Mouse (Mus musculus) CH12.LX (cell line): ENCODE results near the gene Dgkz. TPM values are rescaled to one million over a fixed set of nuclear protein-coding genes. Genes with fewer than 3 reads are reported as not detected.

Source experiments
- DNase-seq: peaks from one replicate; pipeline ENCODE4 v3.0.0-alpha.2; 2013; ENCODE audit errors: extremely low read depth
- H3K27ac ChIP-seq: 2 replicates; pipeline ENCODE4 v1.5.1; 2012; ENCODE audit warnings: low read depth, mild to moderate bottlenecking, control low read depth, moderate library complexity; ENCODE audit not compliant: insufficient read depth
- H3K27me3 ChIP-seq: replicated peaks from 2 replicates; pipeline ENCODE3; 2012; ENCODE audit warnings: inconsistent platforms
- H3K36me3 ChIP-seq, 2 experiments: replicated peaks in 1 of 2; 2 replicates each; pipeline versions ENCODE3 to v1.6.1; 2012; ENCODE audit warnings: inconsistent platforms in 1 of 2, low read length in 1 of 2, mild to moderate bottlenecking in 1 of 2, mixed read lengths in 1 of 2, moderate library complexity in 1 of 2; ENCODE audit not compliant: control insufficient read depth in 1 of 2, insufficient read depth in 1 of 2
- H3K4me1 ChIP-seq, 2 experiments: 2 replicates each; pipeline ENCODE4 v1.6.1; 2012; ENCODE audit warnings: inconsistent platforms in 1 of 2, moderate library complexity in 1 of 2; ENCODE audit not compliant: insufficient read depth in 2 of 2, control insufficient read depth in 1 of 2
- H3K4me2 ChIP-seq: 2 replicates; pipeline ENCODE4 v1.6.1; 2012; ENCODE audit warnings: low read depth, mild to moderate bottlenecking, control low read depth; ENCODE audit not compliant: poor library complexity, insufficient read depth, severe bottlenecking
- H3K4me3 ChIP-seq, 3 experiments: fragments of 150-350 bp in 1 of 3; sonication (generic) in 1 of 3; replicated peaks in 1 of 3; 2 replicates each; pipeline versions ENCODE3 to v1.5.1; 2011 to 2012; ENCODE audit warnings: low read depth in 2 of 3, low read length in 2 of 3, mild to moderate bottlenecking in 2 of 3, moderate library complexity in 2 of 3, control low read depth in 1 of 3, improper control_type of control experiment in 1 of 3, inconsistent platforms in 1 of 3, mixed read lengths in 1 of 3; ENCODE audit not compliant: poor library complexity in 1 of 3
- H3K79me2 ChIP-seq: replicated peaks from 2 replicates; pipeline ENCODE4 v1.6.1; 2012; ENCODE audit warnings: mild to moderate bottlenecking, moderate library complexity; ENCODE audit not compliant: control insufficient read depth, poor library complexity, insufficient read depth, severe bottlenecking; ENCODE audit errors: extremely low read depth
- H3K9ac ChIP-seq: 2 replicates; pipeline ENCODE4 v1.6.1; 2012; ENCODE audit warnings: low read depth, mild to moderate bottlenecking, control low read depth, moderate library complexity; ENCODE audit not compliant: insufficient read depth
- H3K9me3 ChIP-seq: replicated peaks from 2 replicates; pipeline ENCODE3; 2012; ENCODE audit warnings: low read length, inconsistent platforms, mixed read lengths
- CHD2 ChIP-seq: IDR thresholded peaks from 2 replicates; pipeline ENCODE4 v1.6.1; 2011; ENCODE audit warnings: low read length, improper control_type of control experiment
- GABPA ChIP-seq: IDR thresholded peaks from 2 replicates; pipeline ENCODE4 v1.6.1; 2012; ENCODE audit warnings: low read depth, low read length, improper control_type of control experiment, inconsistent platforms; ENCODE audit not compliant: insufficient replicate concordance
- IRF4 ChIP-seq: IDR thresholded peaks from 2 replicates; pipeline ENCODE4 v1.6.1; 2014; ENCODE audit warnings: low read depth, mild to moderate bottlenecking, inconsistent platforms, low read length, improper control_type of control experiment
- KAT2A ChIP-seq: IDR thresholded peaks from 2 replicates; pipeline ENCODE4 v1.6.1; 2012; ENCODE audit warnings: low read length, improper control_type of control experiment, inconsistent platforms; ENCODE audit not compliant: insufficient replicate concordance
- MAFK ChIP-seq: IDR thresholded peaks from 2 replicates; pipeline ENCODE4 v1.6.1; 2011; ENCODE audit warnings: low read length, improper control_type of control experiment; ENCODE audit not compliant: insufficient replicate concordance
- MAZ ChIP-seq: IDR thresholded peaks from 2 replicates; pipeline ENCODE4 v1.6.1; 2012; ENCODE audit warnings: low read depth, mild to moderate bottlenecking, inconsistent platforms, low read length, improper control_type of control experiment, moderate library complexity
- MXI1 ChIP-seq: IDR thresholded peaks from 2 replicates; pipeline ENCODE4 v1.6.1; 2011; ENCODE audit warnings: mild to moderate bottlenecking, low read depth, low read length, improper control_type of control experiment
- MYC ChIP-seq: IDR thresholded peaks from 2 replicates; pipeline ENCODE4 v1.6.1; 2011; ENCODE audit warnings: low read depth, mild to moderate bottlenecking, improper control_type of control experiment, low read length
- NELFE ChIP-seq: IDR thresholded peaks from 2 replicates; pipeline ENCODE4 v1.6.1; 2011; ENCODE audit warnings: low read depth, low read length, improper control_type of control experiment
- PAX5 ChIP-seq: IDR thresholded peaks from 2 replicates; pipeline ENCODE4 v1.6.1; 2012; ENCODE audit warnings: low read length, inconsistent platforms, mixed read lengths
- POLR2A ChIP-seq: IDR thresholded peaks from 2 replicates; pipeline ENCODE4 v1.6.1; 2011; ENCODE audit warnings: low read depth, mild to moderate bottlenecking, improper control_type of control experiment, low read length
- POLR2AphosphoS2 ChIP-seq: IDR thresholded peaks from 2 replicates; pipeline ENCODE4 v1.6.1; 2011; ENCODE audit warnings: low read depth, low read length, improper control_type of control experiment
- RAD21 ChIP-seq: IDR thresholded peaks from 2 replicates; pipeline ENCODE4 v1.6.1; 2011; ENCODE audit warnings: low read depth, mild to moderate bottlenecking, low read length, improper control_type of control experiment, moderate library complexity
- RCOR1 ChIP-seq: conservative IDR thresholded peaks from 2 replicates; pipeline ENCODE4 v1.6.1; 2012; ENCODE audit warnings: low read depth, mild to moderate bottlenecking, inconsistent platforms, low read length, improper control_type of control experiment
- SIN3A ChIP-seq: IDR thresholded peaks from 2 replicates; pipeline ENCODE4 v1.6.1; 2012; ENCODE audit warnings: low read length, improper control_type of control experiment, inconsistent platforms
- SMC3 ChIP-seq: IDR thresholded peaks from 2 replicates; pipeline ENCODE4 v1.6.1; 2011; ENCODE audit warnings: low read depth, low read length, improper control_type of control experiment
- TBP ChIP-seq: conservative IDR thresholded peaks from 2 replicates; pipeline ENCODE4 v1.6.1; 2011; ENCODE audit warnings: low read depth, low read length, improper control_type of control experiment
- TCF12 ChIP-seq: IDR thresholded peaks from 2 replicates; pipeline ENCODE4 v1.6.1; 2014; ENCODE audit warnings: low read depth, mild to moderate bottlenecking, inconsistent platforms, low read length, improper control_type of control experiment
- USF1 ChIP-seq: IDR thresholded peaks from 2 replicates; pipeline ENCODE4 v1.6.1; 2014; ENCODE audit warnings: low read depth, mild to moderate bottlenecking, inconsistent platforms, low read length, improper control_type of control experiment
- ZC3H11A ChIP-seq: IDR thresholded peaks from 2 replicates; pipeline ENCODE4 v1.6.1; 2012; ENCODE audit warnings: low read depth, mild to moderate bottlenecking, inconsistent platforms, low read length, improper control_type of control experiment
- ZMIZ1 ChIP-seq: IDR thresholded peaks from 2 replicates; pipeline ENCODE4 v1.6.1; 2012; ENCODE audit warnings: low read depth, mild to moderate bottlenecking, inconsistent platforms, low read length, improper control_type of control experiment
- dilution Hi-C: fragments of 300-500 bp; cut with MboI; formaldehyde crosslinking; loops from 2 replicates; pipeline ENCODE4 v1.14.3; 2020; ENCODE audit warnings: low sequenced_read_pairs; ENCODE audit not compliant: extremely low pct_unique_long_range_greater_than_20kb, extremely low pct_ligation_motif_present
- in situ Hi-C: fragments of 300-500 bp; cut with MboI; formaldehyde crosslinking; loops from 3 replicates; pipeline ENCODE4 v1.14.3; 2019; ENCODE audit warnings: low sequenced_read_pairs, low pct_ligation_motif_present, low pct_unique_long_range_greater_than_20kb, mixed read lengths
- polyA plus RNA-seq: library from polyadenylated mRNA; unstranded; fragments of >175 nt; gene quantifications from 2 replicates; pipeline ENCODE4 v1.2.1, GENCODE M21; 2012; ENCODE audit warnings: low read depth; ENCODE audit not compliant: insufficient read length
- total RNA-seq, 2 experiments: library from RNA; depleted of rRNA; stranded (reverse); fragments of 300-350 nt in 1 of 2; fragments of >200 nt in 1 of 2; gene quantifications; 2 replicates each; pipeline ENCODE4 v1.2.3; 2012 to 2014

Dgkz gene
- total and polyA plus RNA-seq, 3 experiments, result 38.6 to 60.2 (median 50.4) TPM

DNA sequence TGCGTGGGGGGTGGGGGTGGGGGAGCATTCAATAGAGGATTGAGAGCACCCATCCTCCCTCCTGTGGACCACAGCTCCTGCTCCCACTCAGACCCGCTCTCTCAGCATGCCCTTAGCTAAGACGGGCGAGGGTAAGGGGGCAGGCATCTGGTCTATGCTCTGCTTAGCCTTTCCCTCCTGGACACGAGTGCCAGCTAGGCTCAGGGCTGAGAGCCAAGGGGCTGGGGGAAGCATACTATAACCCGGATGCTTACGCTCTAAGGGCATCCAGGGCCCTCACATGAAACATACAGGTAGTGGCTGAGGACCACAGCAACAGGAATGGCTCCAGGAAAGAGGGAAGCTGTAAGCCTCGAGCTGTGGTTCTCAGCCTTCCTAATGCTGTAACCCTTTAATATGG is 17.6 kb downstream of the Dgkz start:
- Histone ChIP-seq H3K4me3 (no peak overlapping the region), H3K36me3 (peaks cover 0 to 65% of the 10 kb centered on the region in 2 experiments), H3K79me2 (peaks cover 21% of the 10 kb centered on the region), H3K27me3 (no peaks in the 10 kb centered on the region), H3K4me1 (peaks cover 5 to 75% of the 10 kb centered on the region in 2 experiments)
- in situ Hi-C loops, result no loop called here
- no peak for TF ChIP-seq GABPA
- no peak for TF ChIP-seq ZC3H11A
- TF ChIP-seq USF1, result no peak
- TF ChIP-seq MAZ, result no peak
- TF ChIP-seq MXI1, result no peak
- TF ChIP-seq SIN3A, result no peak
- no peak for TF ChIP-seq ZMIZ1
- TF ChIP-seq IRF4, result no peak
- TF ChIP-seq NELFE, result no peak
- TF ChIP-seq KAT2A, result no peak
- no peak for TF ChIP-seq SMC3
- no peak for TF ChIP-seq TCF12
- TF ChIP-seq POLR2A, result no peak
- TF ChIP-seq POLR2AphosphoS2, result no peak
- TF ChIP-seq MAFK, result no peak
- no peak for TF ChIP-seq TBP
- TF ChIP-seq RCOR1, result no peak
- no peak for TF ChIP-seq MYC
- TF ChIP-seq, all 38 proteins: peak for 0
- dilution Hi-C loops, result no loop called here
- H3K9ac ChIP-seq, result no peak overlapping the region
- H3K27ac ChIP-seq, result no peak overlapping the region
- H3K9me3 ChIP-seq, result no peaks in the 10 kb centered on the region
- DNase-seq, result no peak
- no peak overlapping the region for H3K4me2 ChIP-seq

DNA sequence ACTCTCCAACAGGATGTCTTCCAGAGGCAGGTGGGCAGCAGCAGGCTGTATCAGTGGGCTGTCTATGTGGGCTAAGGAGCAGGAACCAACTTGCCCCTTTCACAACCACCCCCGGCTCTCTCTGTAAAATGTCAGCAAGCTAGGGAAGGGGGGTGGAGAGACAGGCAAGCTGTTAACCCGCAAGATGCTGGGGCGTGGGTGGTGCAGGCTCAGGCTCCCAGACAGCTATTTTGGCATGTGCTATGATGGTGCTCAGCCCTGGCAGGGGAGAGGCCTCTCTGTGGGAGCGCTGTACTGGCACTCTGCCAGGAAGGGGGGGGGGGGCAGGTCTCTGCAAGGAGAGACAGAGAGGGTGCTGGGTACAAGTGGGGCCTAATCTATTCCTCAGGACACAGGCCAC is 18.6 kb downstream of the Dgkz start:
- H3K9me3 ChIP-seq, result no peaks in the 10 kb centered on the region
- no peak overlapping the region for H3K4me2 ChIP-seq
- H3K27ac ChIP-seq, result no peak overlapping the region
- peaks cover 15% of the 10 kb centered on the region for H3K79me2 ChIP-seq
- TF ChIP-seq CHD2, result no peak
- no peak for TF ChIP-seq PAX5
- TF ChIP-seq RAD21, result no peak
- TF ChIP-seq MAFK, result no peak
- H3K36me3 ChIP-seq, result peaks cover 0 to 65% of the 10 kb centered on the region in 2 experiments
- DNase-seq, result no peak
- H3K27me3 ChIP-seq, result no peaks in the 10 kb centered on the region
- no peak overlapping the region for H3K9ac ChIP-seq
- no peak overlapping the region for H3K4me3 ChIP-seq
- H3K4me1 ChIP-seq, result peaks cover 5 to 74% of the 10 kb centered on the region in 2 experiments
- in situ Hi-C loops, result no loop called here
- dilution Hi-C loops, result no loop called here
